Mouse (Mus musculus) embryonic facial prominence, embryonic 12.5 days (tissue): ENCODE measurements at regions not wholly inside any gene's neighbourhood (a gene's known extent, or its start where the extent isn't known, plus 50 kb on each side); places are given as distances from the start of the nearest gene placed in this dataset.

ENCODE experiments used
- ATAC-seq: fragments of 200-750 bp; cut with Nextera tagmentation; 2 replicates; pipeline ENCODE4 v1.8.0; 2017; ENCODE audit not compliant: insufficient number of reproducible peaks, insufficient read depth, low FRiP score, low TSS enrichment
- H3K27ac ChIP-seq: fragments of 300-500 bp; sonication (generic); 2 replicates; pipeline ENCODE4 v1.5.1; 2016; ENCODE audit warnings: mild to moderate bottlenecking
- H3K27me3 ChIP-seq: fragments of 300-500 bp; sonication (generic); 2 replicates; pipeline ENCODE4 v1.6.1; 2016; ENCODE audit warnings: mild to moderate bottlenecking, moderate library complexity
- H3K36me3 ChIP-seq: fragments of 300-500 bp; sonication (generic); 2 replicates; pipeline ENCODE4 v1.6.1; 2016; ENCODE audit warnings: mild to moderate bottlenecking
- H3K4me1 ChIP-seq: fragments of 300-500 bp; sonication (generic); 2 replicates; pipeline ENCODE4 v1.6.1; 2016
- H3K4me2 ChIP-seq: fragments of 300-500 bp; sonication (generic); replicated peaks from 2 replicates; pipeline ENCODE4 v1.6.1; 2016; ENCODE audit warnings: mild to moderate bottlenecking, moderate library complexity
- H3K4me3 ChIP-seq: fragments of 300-500 bp; sonication (generic); 2 replicates; pipeline ENCODE4 v1.5.1; 2016; ENCODE audit warnings: mild to moderate bottlenecking
- H3K9ac ChIP-seq: fragments of 300-500 bp; sonication (generic); 2 replicates; pipeline ENCODE4 v1.6.1; 2016; ENCODE audit warnings: mild to moderate bottlenecking, moderate library complexity
- H3K9me3 ChIP-seq: fragments of 300-500 bp; sonication (generic); 2 replicates; pipeline ENCODE4 v1.6.1; 2016; ENCODE audit warnings: mild to moderate bottlenecking, moderate library complexity
- WGBS: fragments of 180-500 bp; shearing (Covaris S2); methylation state at CpG from one replicate; pipeline ENCODE4 v1.1.7; 2016; 5-methylcytosine and 5-hydroxymethylcytosine counted together

DNA sequence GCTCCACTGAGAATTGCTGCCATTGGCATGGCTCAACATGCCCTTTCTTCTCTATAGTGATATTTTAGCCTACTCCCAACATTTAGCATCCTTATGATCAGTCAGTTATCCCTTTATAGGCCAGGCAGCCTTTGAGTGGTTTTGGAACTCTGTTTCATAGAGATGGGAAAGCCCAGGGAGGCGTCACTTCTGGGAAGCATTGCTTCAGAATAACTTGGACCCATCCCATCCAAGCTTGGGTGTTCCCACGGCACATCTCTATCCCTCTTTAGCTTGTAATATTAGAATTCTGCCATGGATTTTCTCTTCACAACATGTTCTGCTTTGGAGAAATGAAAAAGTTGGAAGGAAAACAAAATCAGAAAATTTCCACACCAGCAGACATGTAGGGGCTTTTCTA, 233.8 kb downstream of the Rnd3 start:
- no peaks in the 10 kb centered on the region for H3K9me3 ChIP-seq
- H3K27me3 ChIP-seq: no peaks in the 10 kb centered on the region
- H3K36me3 ChIP-seq: no peaks in the 10 kb centered on the region
- H3K9ac ChIP-seq: no peak overlapping the region
- 94% methylated on average over 2 of the region's 2 CpGs for WGBS
- no peak overlapping the region for H3K4me3 ChIP-seq
- H3K27ac ChIP-seq: no peak overlapping the region
- H3K4me2 ChIP-seq: no peak overlapping the region
- H3K4me1 ChIP-seq: 0 out of 2 replicates have a peak, but pooled peaks cover 5% of the 10 kb centered on the region
- no peak for ATAC-seq

DNA sequence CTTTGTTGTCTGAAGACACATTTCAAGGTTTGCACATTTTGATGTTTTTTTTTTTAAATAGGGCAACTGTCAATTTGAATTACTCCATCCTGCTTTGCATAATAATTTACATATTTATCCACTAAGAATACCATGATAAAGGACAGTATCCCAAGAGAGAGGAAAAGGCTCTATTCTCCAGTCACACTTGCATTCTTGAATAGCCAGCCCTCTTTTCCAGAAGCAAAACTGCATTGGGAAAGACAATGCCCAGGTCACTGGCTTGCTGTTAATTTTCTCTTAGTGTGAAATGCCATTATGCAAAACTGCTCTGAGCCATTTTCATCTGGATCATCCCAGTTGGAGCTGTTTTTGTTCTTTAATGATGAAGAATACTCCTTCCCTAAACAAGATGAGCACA, 234.7 kb downstream of the Rnd3 start:
- H3K27ac ChIP-seq: no peak overlapping the region
- no peaks in the 10 kb centered on the region for H3K36me3 ChIP-seq
- no peak overlapping the region for H3K4me2 ChIP-seq
- 0 out of 2 replicates have a peak, but pooled peaks cover 5% of the 10 kb centered on the region for H3K4me1 ChIP-seq
- H3K9me3 ChIP-seq: no peaks in the 10 kb centered on the region
- no peak overlapping the region for H3K9ac ChIP-seq
- no peaks in the 10 kb centered on the region for H3K27me3 ChIP-seq
- H3K4me3 ChIP-seq: no peak overlapping the region
- ATAC-seq: no peak

DNA sequence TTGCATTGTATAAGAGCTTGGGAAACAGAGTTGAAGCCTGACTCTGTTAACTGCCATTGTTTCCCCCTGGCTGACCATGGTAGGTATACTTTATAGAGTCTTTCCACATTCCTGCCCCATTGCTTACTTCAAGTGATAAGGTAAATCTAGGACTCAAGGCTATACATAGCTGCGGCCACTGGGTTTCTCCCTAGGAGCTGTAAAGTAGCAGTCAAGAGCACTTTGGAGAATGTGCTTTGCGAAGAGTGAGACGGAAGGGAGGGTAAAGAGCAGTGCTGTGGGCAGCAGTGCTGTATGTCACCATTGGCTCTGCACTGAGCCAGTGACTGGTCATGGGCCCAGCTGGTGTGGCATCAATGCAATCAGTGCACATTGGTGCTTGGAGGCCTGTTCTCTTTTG, 240.1 kb downstream of the Rnd3 start:
- Histone ChIP-seq H3K4me2 (no peak overlapping the region), H3K27ac (no peak overlapping the region), H3K27me3 (no peaks in the 10 kb centered on the region), H3K9ac (no peak overlapping the region), H3K36me3 (no peaks in the 10 kb centered on the region), H3K4me3 (no peak overlapping the region), H3K4me1 (0 out of 2 replicates have a peak, but pooled peaks cover 3% of the 10 kb centered on the region), H3K9me3 (no peaks in the 10 kb centered on the region)
- 91% methylated on average over 3 of the region's 3 CpGs for WGBS
- no peak for ATAC-seq

DNA sequence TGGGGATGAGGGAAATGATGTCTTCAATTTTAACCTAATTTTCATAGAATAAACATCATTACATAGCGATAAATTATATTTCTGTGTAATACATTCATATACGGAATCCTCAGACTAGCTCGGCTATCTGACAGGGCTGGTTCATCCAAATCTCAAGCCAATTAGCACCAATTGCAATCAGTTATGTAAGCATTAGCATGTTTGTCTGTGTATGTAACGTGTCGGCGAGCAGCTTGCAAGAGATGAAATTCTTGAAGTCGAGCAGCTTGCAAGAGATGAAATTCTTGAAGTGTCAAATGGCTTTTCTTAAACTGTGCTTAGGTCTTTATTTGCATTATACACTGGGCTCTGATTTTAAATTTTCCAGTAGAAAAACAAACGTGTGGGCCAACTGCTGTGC, 246.2 kb downstream of the Rnd3 start:
- no peak overlapping the region for H3K27ac ChIP-seq
- no peak overlapping the region for H3K4me2 ChIP-seq
- no peak for ATAC-seq
- no peaks in the 10 kb centered on the region for H3K27me3 ChIP-seq
- no peak overlapping the region for H3K9ac ChIP-seq
- H3K4me3 ChIP-seq: no peak overlapping the region
- no peaks in the 10 kb centered on the region; the same call in 1 of the 2 replicates for H3K4me1 ChIP-seq
- no peaks in the 10 kb centered on the region for H3K9me3 ChIP-seq
- WGBS: 54% methylated on average over 8 of the region's 8 CpGs
- H3K36me3 ChIP-seq: no peaks in the 10 kb centered on the region

DNA sequence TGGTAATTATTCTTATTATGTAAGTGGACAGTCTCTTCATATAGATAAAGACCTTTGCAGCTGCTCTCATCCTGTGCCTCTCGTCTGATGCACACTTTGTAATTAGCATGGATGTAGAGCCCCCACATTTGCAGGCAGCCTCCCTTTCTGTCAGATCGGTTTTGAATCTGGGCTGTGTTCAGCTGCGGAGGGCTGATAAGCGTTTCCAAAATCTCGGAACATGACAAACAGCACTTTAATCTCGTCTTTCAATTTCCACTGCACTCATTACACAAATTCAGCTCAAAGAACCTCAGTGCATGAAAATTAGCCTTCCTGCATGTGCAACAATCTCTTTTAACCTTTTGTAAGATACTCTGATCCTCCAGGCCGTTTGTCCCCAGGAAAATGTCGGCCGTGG, 246.7 kb downstream of the Rnd3 start:
- Histone ChIP-seq H3K4me3 (no peak overlapping the region), H3K9me3 (no peaks in the 10 kb centered on the region), H3K36me3 (no peaks in the 10 kb centered on the region), H3K4me1 (no peaks in the 10 kb centered on the region; the same call in 1 of the 2 replicates), H3K4me2 (no peak overlapping the region), H3K27ac (no peak overlapping the region), H3K27me3 (no peaks in the 10 kb centered on the region), H3K9ac (no peak overlapping the region)
- WGBS: 46% methylated on average over 9 of the region's 9 CpGs
- ATAC-seq: no peak

DNA sequence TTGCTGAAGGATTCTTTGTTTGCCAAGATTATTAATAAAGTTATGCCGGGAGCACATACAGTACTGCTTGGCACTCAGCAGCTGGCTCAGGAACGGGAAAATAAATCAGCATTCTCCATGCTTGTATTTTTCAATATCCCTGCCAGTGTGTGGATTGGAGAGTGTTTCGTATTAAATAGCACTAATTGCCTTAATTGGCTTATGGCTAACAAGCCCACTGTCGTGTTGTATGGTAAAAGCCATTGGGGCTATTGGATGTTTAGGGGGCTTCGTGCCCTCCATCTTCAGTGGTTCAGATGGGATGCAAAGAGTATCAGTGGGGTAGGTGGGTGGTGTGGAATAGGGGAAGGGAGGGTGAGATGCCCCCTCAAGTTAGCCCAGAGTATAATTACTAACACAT, 259.9 kb downstream of the Rnd3 start:
- Histone ChIP-seq H3K9me3 (no peaks in the 10 kb centered on the region), H3K27ac (no peak overlapping the region), H3K9ac (no peak overlapping the region), H3K4me1 (peaks cover 7% of the 10 kb centered on the region; the same call in 1 of the 2 replicates), H3K4me3 (no peak overlapping the region), H3K4me2 (no peak overlapping the region), H3K27me3 (no peaks in the 10 kb centered on the region), H3K36me3 (no peaks in the 10 kb centered on the region)
- 46% methylated on average over 5 of the region's 5 CpGs for WGBS
- no peak; the same call in 1 of the 2 replicates for ATAC-seq

DNA sequence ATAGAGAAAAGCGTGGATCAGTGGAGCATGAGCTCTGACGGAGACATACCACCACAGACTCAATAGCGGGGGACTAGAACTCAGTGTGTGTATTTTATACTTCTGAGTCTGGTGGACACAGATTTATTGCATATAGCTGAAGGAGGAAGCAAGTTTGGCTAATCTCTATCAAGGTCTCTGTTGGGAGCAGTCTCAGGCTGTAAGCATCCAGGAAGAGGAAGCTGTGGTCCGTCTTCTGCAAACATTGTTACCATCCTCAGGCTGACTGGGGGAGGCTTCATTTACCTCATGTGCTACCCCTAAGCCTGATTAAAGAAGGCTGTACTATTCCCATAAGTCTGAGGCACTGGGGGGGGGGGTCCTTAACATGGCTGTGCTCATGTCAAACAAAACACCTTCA, 261.0 kb downstream of the Rnd3 start:
- no peaks in the 10 kb centered on the region for H3K9me3 ChIP-seq
- H3K36me3 ChIP-seq: no peaks in the 10 kb centered on the region
- H3K27ac ChIP-seq: no peak overlapping the region
- WGBS: 80% methylated on average over 4 of the region's 4 CpGs
- no peaks in the 10 kb centered on the region for H3K27me3 ChIP-seq
- H3K4me1 ChIP-seq: peaks cover 7% of the 10 kb centered on the region; the same call in 1 of the 2 replicates
- no peak overlapping the region for H3K4me3 ChIP-seq
- ATAC-seq: no peak
- H3K9ac ChIP-seq: no peak overlapping the region
- no peak overlapping the region for H3K4me2 ChIP-seq

DNA sequence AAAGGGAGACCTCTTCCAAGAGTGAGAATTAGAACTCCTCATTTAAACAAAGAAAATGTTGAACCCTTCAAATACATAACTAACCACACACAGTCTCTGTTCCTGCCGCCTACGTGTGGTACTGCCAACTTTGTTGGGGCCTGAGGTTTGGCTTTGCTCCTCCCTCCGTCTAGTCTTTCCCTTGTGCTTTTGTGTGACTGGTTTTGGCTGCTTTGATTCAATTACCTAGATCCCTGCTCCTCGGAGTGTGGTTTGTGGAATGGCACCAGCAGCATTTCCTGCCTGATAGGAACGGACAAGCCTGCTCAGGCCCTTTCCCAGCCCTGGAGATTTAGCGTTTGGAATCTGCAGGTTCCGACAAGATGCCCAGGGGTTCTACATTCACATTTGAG, 263.0 kb downstream of the Rnd3 start:
- Histone ChIP-seq H3K4me1 (peaks cover 7% of the 10 kb centered on the region; the same call in 1 of the 2 replicates), H3K27me3 (no peaks in the 10 kb centered on the region), H3K27ac (no peak overlapping the region), H3K4me2 (no peak overlapping the region), H3K9me3 (no peaks in the 10 kb centered on the region), H3K9ac (no peak overlapping the region), H3K36me3 (no peaks in the 10 kb centered on the region), H3K4me3 (no peak overlapping the region)
- whole genome bisulfite sequencing: 19% methylated on average over 7 of the region's 7 CpGs
- no peak for ATAC-seq

DNA sequence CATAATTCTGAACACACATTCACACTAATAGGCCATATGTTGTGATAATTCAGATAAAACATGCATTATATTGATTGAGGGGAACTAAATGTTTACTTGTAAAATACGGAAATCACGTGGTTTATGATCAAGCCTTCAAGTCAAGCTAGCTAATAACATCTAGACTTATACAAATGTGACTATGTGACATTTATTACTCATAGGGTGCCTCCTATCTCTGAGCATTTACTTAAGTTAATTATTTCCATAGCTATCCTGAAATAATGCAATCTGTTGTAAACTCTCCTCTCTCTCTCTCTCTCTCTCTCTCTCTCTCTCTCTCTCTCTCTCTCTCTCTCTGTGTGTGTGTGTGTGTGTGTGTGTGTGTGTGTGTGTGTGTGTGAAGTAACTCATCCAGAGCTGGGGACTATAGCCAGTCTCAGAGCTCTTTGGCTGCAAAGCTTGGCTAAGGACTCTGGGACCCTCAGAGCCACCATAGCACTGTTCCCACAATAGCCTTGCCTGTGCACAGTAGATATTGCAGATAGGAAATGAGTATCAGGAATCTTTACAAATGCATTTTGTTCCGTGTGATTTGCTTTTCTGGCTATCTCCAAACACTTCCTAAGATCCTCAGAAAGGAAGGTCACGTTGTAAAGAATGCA, 263.5 kb downstream of the Rnd3 start:
- H3K36me3 ChIP-seq: no peaks in the 10 kb centered on the region
- no peaks in the 10 kb centered on the region for H3K9me3 ChIP-seq
- H3K27ac ChIP-seq: no peak overlapping the region
- H3K4me2 ChIP-seq: no peak overlapping the region
- ATAC-seq: no peak
- no peak overlapping the region for H3K9ac ChIP-seq
- WGBS: 73% methylated on average over 4 of the region's 4 CpGs
- H3K4me3 ChIP-seq: no peak overlapping the region
- H3K4me1 ChIP-seq: peaks cover 7% of the 10 kb centered on the region; the same call in 1 of the 2 replicates
- H3K27me3 ChIP-seq: no peaks in the 10 kb centered on the region

DNA sequence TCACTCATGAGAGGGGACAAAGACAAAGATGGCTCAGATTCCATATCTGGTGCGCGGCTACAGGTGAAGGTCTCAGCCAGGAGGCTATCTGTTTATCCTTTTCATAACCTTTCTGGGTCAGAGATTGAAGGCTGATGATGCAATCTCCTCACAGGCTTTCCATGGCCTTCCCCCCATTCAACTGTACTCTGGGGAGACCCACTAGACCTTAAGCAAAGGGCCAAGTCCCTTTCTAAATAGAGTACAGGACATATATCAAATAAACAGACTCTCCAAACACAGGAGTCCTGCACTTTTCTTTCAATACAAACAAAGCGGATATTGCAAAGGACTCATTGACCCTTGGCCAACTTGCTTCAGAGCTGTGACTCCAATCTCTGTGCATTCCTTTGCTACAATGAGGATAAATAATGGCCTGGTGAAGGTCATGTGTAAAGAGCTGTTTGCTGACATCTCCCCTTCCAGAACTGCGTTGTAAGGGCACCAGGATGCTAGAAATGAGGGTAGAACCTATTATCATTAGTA, 267.3 kb downstream of the Rnd3 start:
- no peak overlapping the region for H3K4me2 ChIP-seq
- no peak overlapping the region for H3K9ac ChIP-seq
- no peak for ATAC-seq
- H3K36me3 ChIP-seq: no peaks in the 10 kb centered on the region
- no peak overlapping the region for H3K4me3 ChIP-seq
- no peak overlapping the region for H3K27ac ChIP-seq
- no peaks in the 10 kb centered on the region for H3K4me1 ChIP-seq
- WGBS: 89% methylated on average over 4 of the region's 4 CpGs
- H3K9me3 ChIP-seq: no peaks in the 10 kb centered on the region
- H3K27me3 ChIP-seq: no peaks in the 10 kb centered on the region

DNA sequence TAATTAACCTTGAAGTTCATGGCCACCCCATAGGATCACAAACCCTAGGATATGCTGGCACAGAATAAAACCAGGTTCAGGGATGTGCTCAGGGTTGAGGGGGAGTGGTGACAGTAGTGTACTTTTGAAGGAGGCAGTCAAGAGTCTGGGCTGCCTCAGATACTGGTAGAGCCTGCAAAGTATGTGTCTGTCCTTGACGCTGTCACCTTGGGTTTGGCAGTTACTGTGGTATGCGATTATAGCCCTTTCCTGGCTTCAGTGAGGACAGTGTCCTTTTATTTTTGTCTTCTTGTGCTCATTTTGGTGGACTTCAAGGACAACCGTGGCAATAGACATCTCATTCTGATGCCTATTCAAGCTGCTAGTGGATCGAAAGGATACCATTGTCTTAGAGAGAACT, 268.1 kb downstream of the Rnd3 start:
- no peaks in the 10 kb centered on the region for H3K4me1 ChIP-seq
- 91% methylated on average over 4 of the region's 4 CpGs for WGBS
- no peaks in the 10 kb centered on the region for H3K9me3 ChIP-seq
- H3K9ac ChIP-seq: no peak overlapping the region
- no peaks in the 10 kb centered on the region for H3K36me3 ChIP-seq
- ATAC-seq: no peak
- H3K4me3 ChIP-seq: no peak overlapping the region
- H3K27ac ChIP-seq: no peak overlapping the region
- H3K4me2 ChIP-seq: no peak overlapping the region
- H3K27me3 ChIP-seq: no peaks in the 10 kb centered on the region

DNA sequence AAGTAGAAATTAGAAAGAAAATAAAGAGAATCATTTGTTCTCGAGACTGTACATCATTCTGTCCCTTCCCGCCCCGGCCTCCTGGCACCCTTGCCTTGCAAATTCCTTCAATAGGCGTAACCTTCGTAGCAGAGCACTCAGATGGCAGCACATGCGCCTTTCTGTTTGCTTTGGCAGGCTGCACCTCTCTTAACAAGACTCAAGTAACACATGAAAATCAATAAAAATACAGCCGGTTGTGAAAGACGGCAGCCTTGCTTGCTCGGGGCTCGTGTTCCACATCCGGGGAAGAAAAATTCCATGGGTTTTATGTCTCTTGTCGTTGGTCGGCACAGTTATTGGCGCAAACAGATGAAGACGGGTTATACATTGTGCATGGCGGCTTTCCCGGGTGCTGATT, 271.2 kb downstream of the Rnd3 start:
- H3K4me2 ChIP-seq: no peak overlapping the region
- no peak overlapping the region for H3K9ac ChIP-seq
- no peak overlapping the region for H3K27ac ChIP-seq
- no peaks in the 10 kb centered on the region for H3K4me1 ChIP-seq
- ATAC-seq: peak; percentile 35; the same call in 1 of the 2 replicates
- no peaks in the 10 kb centered on the region for H3K27me3 ChIP-seq
- H3K4me3 ChIP-seq: no peak overlapping the region
- H3K9me3 ChIP-seq: no peaks in the 10 kb centered on the region
- H3K36me3 ChIP-seq: no peaks in the 10 kb centered on the region
- WGBS: 76% methylated on average over 17 of the region's 17 CpGs
